Mouse (Mus musculus) liver, postnatal 0 days (tissue): Measurements from ENCODE around the gene Aspm.

ENCODE experiments used
- CTCF ChIP-seq: sonication (generic); IDR thresholded peaks from 2 replicates; pipeline ENCODE4 v1.5.1; 2016; ENCODE audit warnings: antibody characterized with exemption, low read depth
- EP300 ChIP-seq: IDR thresholded peaks from 2 replicates; pipeline ENCODE4 v1.6.1; 2016; ENCODE audit warnings: antibody characterized with exemption, low read depth, mild to moderate bottlenecking

DNA sequence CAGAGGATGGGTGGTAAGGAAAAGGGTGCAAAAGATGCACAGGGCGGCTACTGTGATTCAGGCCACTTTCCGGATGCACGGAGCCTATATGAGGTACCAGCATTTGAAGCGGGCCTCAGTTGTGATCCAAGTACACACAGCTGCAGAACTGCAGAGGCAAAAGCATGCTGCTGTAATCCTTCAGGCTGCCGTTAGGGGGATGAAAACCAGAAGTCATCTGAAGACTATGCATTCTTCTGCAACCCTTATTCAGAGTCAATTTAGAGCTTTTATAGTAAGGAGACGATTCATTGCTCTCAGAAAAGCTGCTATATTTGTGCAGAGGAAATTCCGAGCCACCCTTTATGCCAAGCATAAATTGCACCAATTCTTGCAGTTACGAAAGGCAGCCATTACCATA lies 25.7 kb downstream of the Aspm start:
- TF ChIP-seq EP300 = no peak
- TF ChIP-seq CTCF = no peak
